Mouse (Mus musculus) myocyte (in vitro differentiated cells): ENCODE measurements at regions not wholly inside any gene's neighbourhood (a gene's known extent, or its start where the extent isn't known, plus 50 kb on each side); places are given as distances from the start of the nearest gene placed in this dataset.

ENCODE experiments used
- H3K27me3 ChIP-seq: one replicate; pipeline ENCODE4 v1.6.1; 2011; ENCODE audit not compliant: control insufficient read depth, insufficient read depth, insufficient read length
- H3K36me3 ChIP-seq: one replicate; pipeline ENCODE4 v1.6.1; 2011; ENCODE audit not compliant: control insufficient read depth, insufficient read depth
- H3K4me2 ChIP-seq: one replicate; pipeline ENCODE4 v1.6.1; 2011; ENCODE audit warnings: low read depth, control low read depth
- H3K4me3 ChIP-seq: one replicate; pipeline ENCODE4 v1.5.1; 2011; ENCODE audit warnings: mild to moderate bottlenecking, control low read depth, moderate library complexity
- H3K79me2 ChIP-seq: one replicate; pipeline ENCODE4 v1.6.1; 2011; ENCODE audit not compliant: control insufficient read depth, insufficient read depth
- H3ac ChIP-seq: one replicate; pipeline ENCODE4 v1.6.1; 2011; ENCODE audit not compliant: control insufficient read depth, insufficient read length
- CEBPB ChIP-seq: IDR thresholded peaks from 2 replicates; pipeline ENCODE4 v1.6.1; 2011; ENCODE audit warnings: mild to moderate bottlenecking, moderate library complexity; ENCODE audit not compliant: poor library complexity, insufficient read depth, severe bottlenecking
- E2F4 ChIP-seq: IDR thresholded peaks from one replicate; pipeline ENCODE4 v1.6.1; 2011; ENCODE audit warnings: mild to moderate bottlenecking, control low read depth, moderate library complexity; ENCODE audit not compliant: insufficient read depth
- MAX ChIP-seq: IDR thresholded peaks from one replicate; pipeline ENCODE4 v1.6.1; 2011; ENCODE audit warnings: low read depth, mild to moderate bottlenecking, control low read depth
- MYOG ChIP-seq, 3 experiments: IDR thresholded peaks; one replicate each; pipeline ENCODE4 v1.6.1; 2011; ENCODE audit warnings: control low read depth in 2 of 3, low read depth in 2 of 3, mild to moderate bottlenecking in 2 of 3; ENCODE audit not compliant: insufficient read length in 2 of 3, control insufficient read depth in 1 of 3, insufficient read depth in 1 of 3
- POLR2A ChIP-seq: IDR thresholded peaks from one replicate; pipeline ENCODE4 v1.6.1; 2011; ENCODE audit warnings: low read depth, mild to moderate bottlenecking, control low read depth, moderate library complexity; ENCODE audit not compliant: insufficient read length
- POLR2AphosphoS2 ChIP-seq: IDR thresholded peaks from one replicate; pipeline ENCODE4 v1.6.1; 2011; ENCODE audit warnings: low read depth, control low read depth; ENCODE audit not compliant: insufficient read length
- REST ChIP-seq: IDR thresholded peaks from one replicate; pipeline ENCODE4 v1.6.1; 2011; ENCODE audit warnings: mild to moderate bottlenecking, control low read depth, moderate library complexity; ENCODE audit not compliant: insufficient read depth, insufficient read length
- SRF ChIP-seq: IDR thresholded peaks from one replicate; pipeline ENCODE4 v1.6.1; 2011; ENCODE audit warnings: low read depth; ENCODE audit not compliant: control insufficient read depth, insufficient read length
- TCF12 ChIP-seq: IDR thresholded peaks from one replicate; pipeline ENCODE4 v1.6.1; 2011; ENCODE audit warnings: mild to moderate bottlenecking, control low read depth; ENCODE audit not compliant: poor library complexity, insufficient read depth, severe bottlenecking
- TCF3 ChIP-seq: IDR thresholded peaks from one replicate; pipeline ENCODE4 v1.6.1; 2011; ENCODE audit warnings: low read depth, control low read depth; ENCODE audit not compliant: insufficient read length
- USF1 ChIP-seq: IDR thresholded peaks from one replicate; pipeline ENCODE4 v1.6.1; 2011; ENCODE audit warnings: low read depth, mild to moderate bottlenecking, control low read depth, moderate library complexity

DNA sequence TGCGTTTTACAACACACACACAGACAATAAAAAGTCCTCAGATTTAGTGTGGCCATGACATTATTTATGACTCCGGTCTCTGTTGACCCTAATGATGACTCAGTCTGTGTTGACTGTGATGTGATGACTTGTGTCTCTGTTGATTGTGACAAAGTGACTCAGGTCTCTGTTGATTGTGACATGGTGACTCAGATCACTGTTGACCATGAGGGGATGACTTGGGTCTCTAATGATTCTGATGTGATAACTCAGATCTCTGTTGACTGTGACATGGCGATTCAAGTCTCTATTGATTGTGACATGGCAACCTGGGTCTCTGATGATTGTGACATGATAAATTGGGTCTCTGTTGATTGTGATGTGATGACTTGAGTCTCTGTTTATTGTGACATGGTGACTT lies 405.0 kb downstream of the Gpat3 start:
- no peak overlapping the region for H3ac ChIP-seq
- no peaks in the 10 kb centered on the region for H3K27me3 ChIP-seq
- no peak overlapping the region for H3K4me3 ChIP-seq
- H3K4me2 ChIP-seq, result no peak overlapping the region
- no peak for TF ChIP-seq POLR2AphosphoS2
- H3K36me3 ChIP-seq, result no peaks in the 10 kb centered on the region
- no peaks in the 10 kb centered on the region for H3K79me2 ChIP-seq

DNA sequence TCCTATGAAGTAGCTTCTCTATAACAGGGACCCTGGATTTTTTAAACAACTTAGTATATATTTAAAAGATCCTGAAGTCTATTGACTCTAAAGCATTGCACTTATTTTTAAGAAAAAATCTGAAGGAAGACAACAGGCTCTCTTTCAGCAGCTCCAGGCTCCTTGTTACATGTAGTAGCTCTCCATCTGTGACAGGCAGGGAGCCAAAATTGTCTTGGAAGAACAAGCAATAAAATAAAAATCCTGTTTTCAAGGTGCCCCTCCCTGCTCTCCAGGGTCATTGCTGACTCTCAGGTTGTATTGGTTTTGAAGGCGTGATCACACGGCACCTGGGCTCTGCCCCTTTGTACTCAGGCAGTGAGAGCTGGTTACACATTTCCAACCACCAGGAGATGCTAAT lies 397.1 kb downstream of the Gpat3 start:
- Histone ChIP-seq H3K27me3 (no peaks in the 10 kb centered on the region), H3K4me2 (no peak overlapping the region), H3K79me2 (no peaks in the 10 kb centered on the region), H3K4me3 (no peak overlapping the region), H3K36me3 (no peaks in the 10 kb centered on the region), H3ac (no peak overlapping the region)
- TF ChIP-seq TCF12 (no peak), TCF3 (no peak), MAX (no peak), CEBPB (no peak)

DNA sequence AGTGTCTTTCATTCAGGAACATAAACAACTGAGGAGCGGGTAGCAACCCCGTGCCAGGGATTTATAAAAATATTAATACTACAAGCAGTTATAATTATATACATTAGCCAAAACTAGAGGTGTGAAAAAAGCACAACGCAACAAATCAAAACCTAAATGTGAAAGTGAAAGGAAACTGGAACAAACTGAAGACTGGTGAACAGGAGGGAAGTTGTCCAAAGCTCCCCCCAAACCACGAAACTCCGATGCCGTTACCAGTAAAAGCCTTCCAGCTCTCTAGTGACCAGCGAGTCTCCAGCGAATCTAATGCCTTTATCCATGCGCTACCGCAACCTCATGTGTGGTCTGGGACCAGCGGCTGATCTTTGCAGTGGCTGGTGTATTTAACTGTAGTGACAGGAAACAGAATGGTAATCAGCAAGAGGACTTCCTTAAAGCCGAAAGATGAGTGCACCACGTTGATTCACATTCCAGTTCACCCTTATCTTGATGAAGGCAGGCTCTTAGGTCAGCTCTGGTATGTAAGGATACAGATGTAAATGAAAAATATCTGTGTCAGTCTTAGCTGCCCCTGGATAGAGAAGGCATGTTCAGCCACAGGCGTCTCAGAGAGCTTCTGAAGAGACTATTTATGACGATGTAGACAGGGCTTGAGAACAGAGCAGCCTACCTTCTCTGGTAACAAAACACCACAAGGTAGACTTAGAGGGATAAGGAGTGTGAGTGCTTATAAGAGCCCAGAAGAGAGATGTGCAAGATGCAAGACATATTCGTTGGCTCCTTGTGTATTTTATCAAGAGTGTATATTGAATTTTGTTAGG lies 394.0 kb downstream of the Gpat3 start:
- H3K36me3 ChIP-seq, result no peaks in the 10 kb centered on the region
- H3K4me3 ChIP-seq, result peak overlapping the region; percentile 23
- no peak overlapping the region for H3ac ChIP-seq
- peak overlapping the region; percentile 84 for H3K4me2 ChIP-seq
- TF ChIP-seq USF1 (no peak), E2F4 (no peak), CEBPB (no peak), TCF12 (no peak), POLR2AphosphoS2 (no peak), TCF3 (no peak), MYOG (IDR thresholded peaks at IDR 0.05; ENCODE audit: control insufficient read depth in 1 of 3, insufficient read depth in 1 of 3, insufficient read length in 2 of 3, low read depth in 2 of 3) (no peak), SRF (no peak), POLR2A (no peak)
- H3K27me3 ChIP-seq, result no peaks in the 10 kb centered on the region
- no peaks in the 10 kb centered on the region for H3K79me2 ChIP-seq

DNA sequence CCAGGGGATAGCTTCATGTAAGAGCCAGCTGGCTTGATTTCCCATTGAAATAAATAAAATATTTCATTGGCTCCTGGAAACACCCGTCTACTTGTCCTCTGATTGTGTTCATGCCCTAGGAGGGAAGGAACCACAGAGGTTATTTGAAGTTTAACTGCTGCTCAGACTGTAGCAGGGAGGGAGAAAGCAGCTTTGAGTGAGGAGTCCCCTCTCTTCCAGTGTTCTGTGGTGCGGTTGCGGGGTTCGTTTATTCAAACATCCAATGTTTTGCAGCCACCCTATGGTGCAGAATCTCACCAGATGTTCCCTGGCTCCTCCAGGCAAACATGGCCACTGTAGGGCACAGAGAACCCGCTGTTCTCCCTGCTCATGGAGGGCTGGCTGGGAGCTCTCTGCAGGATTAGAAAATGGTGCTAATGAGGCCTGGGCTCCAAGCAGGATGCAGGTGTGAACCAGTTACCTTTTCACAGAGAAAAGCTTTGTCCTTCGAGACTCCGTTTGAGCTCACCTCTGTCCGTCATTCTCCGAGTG lies 390.7 kb downstream of the Gpat3 start:
- Histone ChIP-seq H3ac (no peak overlapping the region), H3K27me3 (no peaks in the 10 kb centered on the region), H3K4me2 (no peak overlapping the region), H3K4me3 (no peak overlapping the region), H3K79me2 (no peaks in the 10 kb centered on the region), H3K36me3 (no peaks in the 10 kb centered on the region)
- no peak for TF ChIP-seq REST
- no peak for TF ChIP-seq TCF3

DNA sequence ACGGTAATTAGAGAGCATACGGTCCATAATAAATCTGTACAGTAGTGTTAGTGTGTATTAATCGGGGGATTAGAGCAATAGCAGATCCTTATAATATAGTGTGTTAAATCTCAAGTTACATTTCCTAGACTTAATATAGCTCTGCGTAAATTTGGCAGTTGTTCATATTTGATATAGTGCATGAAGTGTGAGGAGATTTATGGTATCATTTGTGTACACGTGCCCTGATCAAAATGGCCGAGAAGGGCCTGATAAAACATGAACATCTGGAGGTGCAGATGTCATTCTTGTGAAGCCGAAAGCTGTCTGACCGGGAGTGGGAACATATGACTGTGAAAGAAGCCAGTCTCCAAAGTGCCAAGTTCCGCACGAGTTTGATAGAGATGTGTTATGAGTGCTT lies 376.9 kb downstream of the Gpat3 start:
- Histone ChIP-seq H3K27me3 (peaks cover 6% of the 10 kb centered on the region), H3K4me3 (no peak overlapping the region), H3ac (no peak overlapping the region), H3K79me2 (no peaks in the 10 kb centered on the region), H3K36me3 (no peaks in the 10 kb centered on the region), H3K4me2 (no peak overlapping the region)
- TF ChIP-seq USF1, result no peak
- no peak for TF ChIP-seq MYOG (IDR thresholded peaks at IDR 0.05; ENCODE audit: control insufficient read depth in 1 of 3, insufficient read depth in 1 of 3, insufficient read length in 2 of 3, low read depth in 2 of 3)
- TF ChIP-seq TCF12, result no peak
- TF ChIP-seq E2F4, result no peak

DNA sequence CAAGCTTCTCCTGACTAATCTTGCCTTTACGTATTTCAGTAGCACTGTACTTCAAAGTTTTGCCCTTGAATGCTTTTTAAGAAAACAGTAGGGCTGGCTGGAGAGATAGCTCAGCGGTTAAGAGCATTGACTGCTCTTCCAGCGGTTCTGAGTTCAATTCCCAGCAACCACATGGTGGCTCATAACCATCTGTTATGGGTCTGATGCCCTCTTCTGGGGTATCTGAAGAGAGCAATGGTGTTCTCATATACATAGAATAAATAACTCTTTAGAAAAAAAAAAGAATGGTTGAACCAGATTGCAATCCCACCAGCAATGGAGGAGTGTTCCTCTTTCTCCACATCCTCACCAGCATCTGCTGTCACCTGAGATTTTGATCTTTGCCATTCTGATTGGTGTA lies 372.6 kb downstream of the Gpat3 start:
- Histone ChIP-seq H3K27me3 (no peaks in the 10 kb centered on the region), H3K79me2 (no peaks in the 10 kb centered on the region), H3K4me2 (no peak overlapping the region), H3ac (no peak overlapping the region), H3K36me3 (no peaks in the 10 kb centered on the region), H3K4me3 (no peak overlapping the region)
- no peak for TF ChIP-seq MYOG (IDR thresholded peaks at IDR 0.05; ENCODE audit: control insufficient read depth in 1 of 3, insufficient read depth in 1 of 3, insufficient read length in 2 of 3, low read depth in 2 of 3)
